Mouse (Mus musculus) lung, embryonic 16.5 days (tissue): ENCODE results near the gene Ruvbl1. TPM values are rescaled to one million over a fixed set of nuclear protein-coding genes. Genes with fewer than 3 reads are reported as not detected.

Experiments used
- ATAC-seq: fragments of 200-750 bp; cut with Nextera tagmentation; 2 replicates; pipeline ENCODE4 v1.8.0; 2017; ENCODE audit warnings: low read depth, mild to moderate bottlenecking, moderate library complexity
- H3K27ac ChIP-seq: fragments of 300-500 bp; sonication (generic); 2 replicates; pipeline ENCODE4 v1.5.1; 2014; ENCODE audit warnings: mild to moderate bottlenecking, control low read depth, low read length
- H3K27me3 ChIP-seq: fragments of 300-500 bp; sonication (generic); 2 replicates; pipeline ENCODE4 v1.6.1; 2014; ENCODE audit warnings: low read depth, low read length, mixed read lengths; ENCODE audit not compliant: control insufficient read depth, insufficient read depth
- H3K36me3 ChIP-seq: fragments of 300-500 bp; sonication (generic); 2 replicates; pipeline ENCODE4 v1.6.1; 2014; ENCODE audit warnings: low read length; ENCODE audit not compliant: control insufficient read depth, insufficient read depth
- H3K4me1 ChIP-seq: fragments of 300-500 bp; sonication (generic); replicated peaks from 2 replicates; pipeline ENCODE4 v1.6.1; 2014; ENCODE audit warnings: low read length, mixed read lengths; ENCODE audit not compliant: control insufficient read depth, insufficient read depth
- H3K4me2 ChIP-seq: fragments of 300-500 bp; sonication (generic); 2 replicates; pipeline ENCODE4 v1.6.1; 2014; ENCODE audit warnings: low read depth, low read length, control low read depth
- H3K4me3 ChIP-seq: fragments of 300-500 bp; sonication (generic); 2 replicates; pipeline ENCODE4 v1.5.1; 2014; ENCODE audit warnings: mild to moderate bottlenecking, low read length, control low read depth
- H3K9ac ChIP-seq: fragments of 300-500 bp; sonication (generic); 2 replicates; pipeline ENCODE4 v1.6.1; 2014; ENCODE audit warnings: low read length, control low read depth
- H3K9me3 ChIP-seq: fragments of 300-500 bp; sonication (generic); 2 replicates; pipeline ENCODE4 v1.6.1; 2016; ENCODE audit warnings: low read length; ENCODE audit not compliant: control insufficient read depth
- WGBS: fragments of 180-500 bp; shearing (Covaris S2); extraction: QIAGEN DNeasy Blood & Tissue Kit; methylation state at CpG from one replicate; pipeline ENCODE4 v1.1.7; 2014; 5-methylcytosine and 5-hydroxymethylcytosine counted together
- polyA plus RNA-seq: library from polyadenylated mRNA; unstranded; fragments of >200 nt; fragmentation: Nextera tagmentation; extraction: Ambion mirVana; gene quantifications from 2 replicates; pipeline ENCODE4 v1.2.1, GENCODE M21; 2015

Ruvbl1 gene
- polyA plus RNA-seq, 1 experiment from 2014 or later = 127 TPM

- WGBS = 90% methylated on average over 3 of the region's 3 CpGs
- H3K9me3 ChIP-seq = no peaks in the 10 kb centered on the region
- no peaks in the 10 kb centered on the region for H3K27me3 ChIP-seq
- H3K9ac ChIP-seq = no peak overlapping the region
- peaks cover 5% of the 10 kb centered on the region for H3K4me1 ChIP-seq
- no peak overlapping the region for H3K4me3 ChIP-seq
- no peak overlapping the region for H3K27ac ChIP-seq
- H3K4me2 ChIP-seq = no peak overlapping the region
- no peak for ATAC-seq
- H3K36me3 ChIP-seq = no peaks in the 10 kb centered on the region
Measured at GRCm38 (mm10) chr6:88523451-88523850, 58.2 kb downstream of the Ruvbl1 start.

- no peaks in the 10 kb centered on the region for H3K9me3 ChIP-seq
- peaks cover 5% of the 10 kb centered on the region for H3K4me1 ChIP-seq
- no peak overlapping the region for H3K4me2 ChIP-seq
- H3K27ac ChIP-seq = no peak overlapping the region
- H3K36me3 ChIP-seq = no peaks in the 10 kb centered on the region
- whole genome bisulfite sequencing = 77% methylated on average over 4 of the region's 4 CpGs
- ATAC-seq = no peak
- H3K4me3 ChIP-seq = no peak overlapping the region
- H3K27me3 ChIP-seq = no peaks in the 10 kb centered on the region
- H3K9ac ChIP-seq = no peak overlapping the region
Measured at GRCm38 (mm10) chr6:88524056-88524455, 58.8 kb downstream of the Ruvbl1 start.

GRCm38 (mm10) chr6:88530306-88530705 is 65.1 kb downstream of the Ruvbl1 start:
- no peaks in the 10 kb centered on the region for H3K9me3 ChIP-seq
- H3K4me1 ChIP-seq = no peaks in the 10 kb centered on the region
- H3K27me3 ChIP-seq = no peaks in the 10 kb centered on the region
- H3K9ac ChIP-seq = no peak overlapping the region
- no peak for ATAC-seq
- H3K27ac ChIP-seq = no peak overlapping the region
- H3K4me3 ChIP-seq = no peak overlapping the region
- H3K4me2 ChIP-seq = no peak overlapping the region
- H3K36me3 ChIP-seq = no peaks in the 10 kb centered on the region

GRCm38 (mm10) chr6:88540093-88540755 is 75.0 kb downstream of the Ruvbl1 start:
- Histone ChIP-seq H3K27me3 (no peaks in the 10 kb centered on the region; the same call in 1 of the 2 replicates), H3K4me3 (no peak overlapping the region), H3K36me3 (no peaks in the 10 kb centered on the region), H3K9ac (no peak overlapping the region), H3K27ac (no peak overlapping the region), H3K4me2 (no peak overlapping the region), H3K4me1 (no peaks in the 10 kb centered on the region), H3K9me3 (no peaks in the 10 kb centered on the region)
- no peak for ATAC-seq
- 60% methylated on average over 2 of the region's 2 CpGs for WGBS

- no peak overlapping the region for H3K9ac ChIP-seq
- no peak for ATAC-seq
- no peak overlapping the region for H3K4me3 ChIP-seq
- no peaks in the 10 kb centered on the region for H3K36me3 ChIP-seq
- H3K9me3 ChIP-seq = no peaks in the 10 kb centered on the region
- peaks cover 16% of the 10 kb centered on the region for H3K27me3 ChIP-seq
- no peaks in the 10 kb centered on the region for H3K4me1 ChIP-seq
- 63% methylated on average over 3 of the region's 3 CpGs for WGBS
- H3K27ac ChIP-seq = no peak overlapping the region
- H3K4me2 ChIP-seq = no peak overlapping the region
Measured at GRCm38 (mm10) chr6:88544241-88544640, 79.0 kb downstream of the Ruvbl1 start.

GRCm38 (mm10) chr6:88544644-88545396 is 79.6 kb downstream of the Ruvbl1 start:
- no peaks in the 10 kb centered on the region for H3K9me3 ChIP-seq
- no peaks in the 10 kb centered on the region for H3K36me3 ChIP-seq
- ATAC-seq = no peak
- peaks cover 16% of the 10 kb centered on the region for H3K27me3 ChIP-seq
- H3K27ac ChIP-seq = no peak overlapping the region
- H3K4me1 ChIP-seq = no peaks in the 10 kb centered on the region
- WGBS = 29% methylated on average over 11 of the region's 11 CpGs
- H3K9ac ChIP-seq = no peak overlapping the region
- H3K4me3 ChIP-seq = no peak overlapping the region
- no peak overlapping the region for H3K4me2 ChIP-seq

GRCm38 (mm10) chr6:88545397-88545790 is 80.2 kb downstream of the Ruvbl1 start:
- no peaks in the 10 kb centered on the region for H3K4me1 ChIP-seq
- H3K9ac ChIP-seq = no peak overlapping the region
- no peaks in the 10 kb centered on the region for H3K36me3 ChIP-seq
- WGBS = 31% methylated on average over 10 of the region's 10 CpGs
- no peak for ATAC-seq
- no peak overlapping the region for H3K4me3 ChIP-seq
- peaks cover 16% of the 10 kb centered on the region for H3K27me3 ChIP-seq
- no peak overlapping the region for H3K27ac ChIP-seq
- H3K9me3 ChIP-seq = no peaks in the 10 kb centered on the region
- H3K4me2 ChIP-seq = no peak overlapping the region

Other genes starting within 250 kb of the Ruvbl1 start
- not detected in 2 replicates for gene Dnajb8, start 243.1 kb upstream of the Ruvbl1 start, polyA plus RNA-seq
- 30.2 and 38.9 TPM in 2 replicates for gene Eefsec, start 18.9 kb upstream of the Ruvbl1 start, polyA plus RNA-seq
- gene Sec61a1, start 53.5 kb downstream of the Ruvbl1 start, polyA plus RNA-seq = 229 and 245 TPM in 2 replicates
- 1.0 TPM in 2 replicates for gene Kbtbd12, start 172.5 kb downstream of the Ruvbl1 start, polyA plus RNA-seq